Mouse (Mus musculus): ENCODE data around the gene U2surp. TPM values are rescaled to one million over a fixed set of nuclear protein-coding genes. Genes with fewer than 3 reads are reported as not detected.

U2surp gene
- total RNA-seq (2022), result 10 to 100 TPM; 66.3 to 80.7 (median 70.4) TPM

GRCm38 (mm10) chr9:95511472-95512330 is at the start of gene U2surp:
TSS of gene U2surp (minus strand) at chr9:95511996.
- DNase-seq (ENCODE audit: low spot score in 2 of 2), result peak; percentile 87 to 97

- DNase-seq (ENCODE audit: low spot score in 2 of 2), result peak in 1 of 2 experiments; percentile 64
Measured at GRCm38 (mm10) chr9:95559936-95560735, 48.3 kb upstream of the U2surp start.

- DNase-seq (ENCODE audit: low spot score in 2 of 2), result peak in 1 of 2 experiments; percentile 62
Measured at GRCm38 (mm10) chr9:95559059-95559935, 47.5 kb upstream of the U2surp start, which contains the start of gene Paqr9. TSS of gene Paqr9 (plus strand) at chr9:95559657.

GRCm38 (mm10) chr9:95558726-95559058 is 46.9 kb upstream of the U2surp start:
- DNase-seq (ENCODE audit: low spot score in 2 of 2), result no peak

DNA sequence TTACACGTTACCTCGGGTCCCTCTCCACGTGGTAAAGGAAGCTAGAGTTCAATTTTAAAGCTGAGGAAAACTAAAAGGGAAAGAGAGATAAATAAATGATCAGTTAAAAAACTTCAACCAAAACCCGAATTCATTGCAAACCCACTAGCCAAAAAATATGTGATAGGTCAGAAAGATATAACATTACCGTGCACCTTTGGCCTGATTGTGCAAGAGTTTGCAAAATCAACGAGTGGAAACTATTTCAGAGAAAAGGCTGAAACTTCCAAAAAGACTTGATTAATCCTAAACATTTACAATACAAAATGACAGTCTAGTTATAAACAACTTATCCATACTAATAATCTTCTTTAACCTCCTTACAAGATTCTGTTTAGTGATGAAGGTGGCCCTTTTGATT is 45.9 kb upstream of the U2surp start:
- DNase-seq (ENCODE audit: low spot score in 2 of 2), result no peak

DNA sequence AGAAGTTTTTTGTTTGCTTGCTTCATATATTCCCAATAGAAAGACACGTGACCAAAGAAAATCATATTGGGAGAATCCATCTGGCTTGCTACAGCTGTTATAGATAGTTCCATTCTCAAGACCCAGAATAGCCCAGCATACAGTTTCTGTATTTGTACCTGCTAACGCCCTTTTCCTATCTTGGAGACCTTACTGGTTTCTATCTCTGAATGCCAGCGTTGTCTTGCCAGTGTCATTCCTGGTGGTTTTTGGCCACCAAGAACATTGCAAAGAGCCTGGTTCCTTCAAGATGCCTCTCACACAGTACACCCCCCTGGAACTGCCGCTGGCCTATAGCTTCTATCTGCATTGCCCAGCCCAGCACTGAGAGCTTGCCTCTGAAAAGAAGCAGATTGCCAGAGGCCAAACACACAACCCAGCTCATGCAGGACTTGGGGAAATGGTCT is 44.3 kb upstream of the U2surp start:
- no peak for DNase-seq (ENCODE audit: low spot score in 2 of 2)

DNA sequence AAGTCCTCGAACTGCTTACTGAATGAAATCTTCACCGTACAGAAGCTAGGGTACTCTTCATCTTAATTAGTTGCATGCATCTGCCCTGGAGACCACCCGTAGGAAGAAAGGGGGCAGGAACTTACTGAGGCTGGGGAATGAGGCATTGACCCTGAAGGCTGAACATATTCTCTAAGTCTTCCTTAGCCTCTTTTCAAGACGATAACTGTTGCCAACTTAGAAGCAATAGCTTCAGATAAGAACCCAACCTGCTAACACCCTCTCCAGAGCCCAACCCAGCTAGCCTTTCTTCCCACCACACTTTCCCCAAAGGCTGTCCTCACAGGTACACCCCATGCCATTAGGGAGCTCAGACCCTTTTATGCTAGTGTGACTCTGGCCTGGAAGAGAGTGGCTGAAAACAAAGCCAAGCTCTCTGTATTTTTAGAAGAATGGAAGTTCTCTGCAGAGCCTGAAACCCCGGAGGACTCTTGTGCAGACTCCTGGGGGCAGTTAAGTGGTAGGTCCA is 43.5 kb upstream of the U2surp start:
- DNase-seq (ENCODE audit: low spot score in 2 of 2), result no peak

DNA sequence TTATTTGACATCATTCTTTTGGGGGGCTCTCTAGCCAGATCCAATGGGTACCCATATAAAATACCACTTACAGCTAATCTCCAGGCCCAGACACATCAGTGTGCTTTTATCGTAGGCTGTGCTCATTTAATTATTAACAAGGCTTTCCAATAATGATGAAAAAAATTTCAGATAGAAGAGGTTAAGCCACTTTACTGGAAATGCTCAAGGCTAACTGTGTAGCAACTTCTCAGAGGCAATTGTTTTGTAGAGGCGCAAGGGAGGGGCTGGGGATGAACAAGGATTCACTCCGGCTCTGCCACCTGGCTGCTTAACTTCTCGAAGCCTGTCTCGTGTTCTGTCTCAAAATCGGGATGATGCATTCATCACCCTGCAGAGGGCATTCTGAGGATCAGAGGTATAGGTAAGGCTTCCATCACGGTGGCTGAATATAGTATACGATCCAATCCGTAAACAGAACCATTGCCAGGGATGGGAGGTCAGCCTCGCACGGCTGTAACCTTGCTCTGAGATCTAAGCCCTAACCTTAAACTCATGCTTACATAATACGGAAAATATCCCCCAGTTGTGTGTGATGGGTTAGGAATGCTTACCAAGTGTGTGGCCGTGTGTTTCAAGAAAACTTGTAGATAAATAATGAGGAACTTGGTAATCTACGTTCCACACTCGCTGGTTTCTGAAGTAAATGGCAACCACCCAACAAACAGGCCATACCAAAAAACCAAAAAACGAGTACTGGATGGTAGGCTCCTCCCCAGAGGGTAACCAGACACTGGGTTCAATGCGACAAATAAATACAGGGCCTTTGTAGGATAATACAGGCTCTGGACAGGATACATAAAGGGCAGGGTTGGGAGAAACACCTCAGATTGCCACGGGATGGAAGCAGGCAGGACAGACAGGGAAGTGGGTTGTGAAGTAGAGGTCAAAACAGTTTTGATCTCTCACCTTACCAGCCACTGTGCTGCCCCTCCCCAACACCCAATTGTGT is 42.7 kb upstream of the U2surp start:
- no peak for DNase-seq (ENCODE audit: low spot score in 2 of 2)

DNA sequence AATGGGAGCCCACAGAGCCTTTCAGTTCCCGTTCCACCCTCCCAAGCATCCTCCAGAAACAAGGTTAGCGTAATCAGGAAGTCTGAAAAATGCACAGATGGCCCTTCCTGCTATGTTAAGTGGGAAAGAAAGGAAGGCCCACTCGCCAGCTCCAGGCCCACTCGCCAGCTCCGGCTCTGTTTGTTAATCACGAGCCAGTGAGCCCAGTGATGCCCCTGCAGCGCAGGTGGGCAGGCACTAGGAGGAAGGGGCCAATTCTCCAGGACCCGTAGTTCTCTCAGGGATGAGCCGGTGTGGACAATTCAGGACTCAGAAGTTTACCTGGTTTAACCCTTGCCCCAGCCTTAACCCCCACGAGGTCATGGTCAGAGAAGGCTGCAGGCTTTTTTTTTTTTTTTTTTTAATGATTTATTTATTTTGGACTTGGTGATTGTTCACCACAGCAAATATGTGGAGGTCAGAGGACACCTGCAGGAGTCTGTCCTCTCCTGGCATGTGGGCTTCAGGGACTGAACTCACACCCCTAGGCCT is 40.4 kb upstream of the U2surp start:
- peak in 1 of 2 experiments; percentile 26 for DNase-seq (ENCODE audit: low spot score in 2 of 2)

- DNase-seq (ENCODE audit: low spot score in 2 of 2), result no peak
Measured at GRCm38 (mm10) chr9:95550856-95551774, 39.3 kb upstream of the U2surp start.

GRCm38 (mm10) chr9:95549626-95550411 is 38.0 kb upstream of the U2surp start:
- no peak for DNase-seq (ENCODE audit: low spot score in 2 of 2)

- no peak for DNase-seq (ENCODE audit: low spot score in 2 of 2)
Measured at GRCm38 (mm10) chr9:95546679-95547078, 34.9 kb upstream of the U2surp start.

DNA sequence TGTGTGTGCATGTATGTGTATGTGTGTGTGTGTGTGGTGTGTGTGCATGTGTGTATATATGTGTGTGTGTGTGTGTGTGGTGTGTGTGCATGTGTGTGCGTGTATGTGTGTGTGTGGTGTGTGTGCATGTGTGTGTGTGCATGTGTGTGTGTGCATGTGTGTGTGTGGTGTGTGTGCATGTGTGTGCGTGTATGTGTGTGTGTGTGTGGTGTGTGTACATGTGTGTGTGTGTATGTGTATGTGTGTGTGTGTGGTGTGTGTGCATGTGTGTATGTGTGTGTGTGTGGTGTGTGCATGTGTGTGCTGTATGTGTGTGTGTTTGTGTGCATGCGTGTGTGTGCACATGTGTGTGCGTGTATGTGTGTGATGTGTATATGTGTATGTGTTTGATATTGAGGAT is 32.8 kb upstream of the U2surp start:
- no peak for DNase-seq (ENCODE audit: low spot score in 2 of 2)

DNA sequence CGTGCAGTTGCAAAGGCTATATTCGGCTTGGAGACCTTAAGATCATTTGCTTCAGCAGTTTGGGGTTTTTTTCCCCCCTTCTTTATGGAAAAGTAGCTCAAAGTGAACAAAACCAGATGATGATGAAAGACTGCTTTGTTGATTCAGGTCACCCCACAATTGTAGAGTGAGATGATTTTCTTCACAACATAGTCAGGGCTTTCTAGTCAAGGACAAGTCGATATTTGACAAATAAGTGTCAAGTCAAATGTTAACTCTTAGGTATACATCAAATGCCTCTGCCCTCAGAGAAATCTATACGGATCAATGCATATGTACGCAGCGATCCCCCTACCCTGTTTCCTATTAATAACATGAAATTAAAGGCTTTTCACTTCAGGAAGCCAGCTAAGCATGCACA is 30.7 kb upstream of the U2surp start:
- no peak for DNase-seq (ENCODE audit: low spot score in 2 of 2)

DNA sequence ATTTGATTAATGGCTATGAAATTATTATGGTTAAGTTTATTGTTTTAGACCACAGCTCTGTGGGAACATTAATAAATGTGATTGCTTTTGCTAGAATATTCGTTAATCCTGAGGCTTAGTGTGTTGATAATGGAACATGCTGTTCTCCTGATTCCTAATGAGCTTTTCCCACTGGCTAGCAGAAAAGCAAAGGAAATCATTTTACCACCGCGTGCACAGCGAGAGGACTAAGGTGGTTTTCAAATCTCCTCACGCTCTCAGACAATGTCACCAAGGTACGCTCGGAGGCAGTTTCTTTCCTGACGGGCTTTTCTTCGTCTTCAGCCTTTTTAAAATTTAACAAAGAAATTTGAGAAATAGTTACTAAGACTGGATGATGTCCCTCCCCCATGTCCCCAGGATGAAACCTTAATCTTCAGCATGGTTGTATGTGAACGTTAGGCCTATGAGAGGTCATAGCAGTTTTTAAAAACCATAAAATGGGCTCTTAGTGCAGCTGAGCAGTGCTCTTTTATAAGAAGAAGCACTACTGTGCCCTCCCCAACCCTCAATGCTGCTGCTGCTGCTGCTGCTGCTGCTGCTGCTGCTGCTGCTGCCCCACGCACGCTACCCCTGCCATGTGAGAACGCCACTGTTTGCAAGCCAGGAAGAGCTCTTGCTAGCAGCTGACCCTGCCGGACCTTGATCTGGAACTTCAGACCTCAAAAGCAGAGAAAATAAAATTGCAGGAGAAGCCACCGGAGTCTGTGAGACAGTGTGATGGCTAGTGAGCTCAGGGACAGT is 30.0 kb upstream of the U2surp start:
- no peak for DNase-seq (ENCODE audit: low spot score in 2 of 2)

DNA sequence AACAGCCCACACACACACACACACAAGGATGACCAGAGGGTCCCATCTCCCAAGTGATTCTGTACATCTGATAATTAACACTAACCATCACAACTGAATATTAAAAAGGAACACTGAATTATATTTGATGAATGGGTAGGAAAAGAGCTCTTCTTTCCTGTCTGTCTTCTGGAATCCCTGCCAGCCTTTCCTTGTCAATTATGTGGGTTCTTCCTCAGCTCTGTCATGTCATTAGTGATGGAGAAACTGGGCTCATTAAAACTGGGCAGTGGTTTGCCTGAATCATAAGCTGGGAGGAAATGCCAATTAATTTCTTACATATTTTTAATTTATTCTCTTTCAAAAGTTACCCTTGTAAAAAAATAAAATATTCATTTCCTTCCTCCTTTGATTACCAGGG is 29.4 kb upstream of the U2surp start:
- DNase-seq (ENCODE audit: low spot score in 2 of 2), result no peak

DNA sequence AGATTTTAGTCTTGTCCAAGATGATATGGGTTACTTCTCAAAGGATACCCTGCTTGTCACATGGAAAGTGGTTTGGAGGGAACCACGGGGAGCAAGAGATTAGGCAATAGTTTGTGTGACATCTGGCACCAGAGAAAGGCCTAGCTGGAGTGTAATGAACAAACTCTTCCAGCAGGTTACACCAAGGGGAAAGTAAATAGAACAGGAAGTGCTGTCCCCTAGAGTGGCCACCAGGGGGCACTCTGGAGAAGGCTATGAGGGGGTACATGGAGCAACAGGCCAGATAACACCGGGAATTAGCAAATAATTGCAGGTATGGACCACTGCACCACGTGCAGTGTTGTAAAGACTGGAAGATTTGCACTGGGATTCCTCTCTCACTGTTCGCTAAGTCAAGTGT is 28.7 kb upstream of the U2surp start:
- no peak for DNase-seq (ENCODE audit: low spot score in 2 of 2)
